Mouse (Mus musculus) heart, embryonic 13.5 days (tissue): Measurements from ENCODE around the gene Dync1li1. TPM values are rescaled to one million over a fixed set of nuclear protein-coding genes. Genes with fewer than 3 reads are reported as not detected.

Experiments used
- ATAC-seq: fragments of 200-750 bp; cut with Nextera tagmentation; 2 replicates; pipeline ENCODE4 v1.8.0; 2017; ENCODE audit warnings: moderate TSS enrichment; ENCODE audit not compliant: insufficient number of reproducible peaks, low FRiP score, low TSS enrichment; ENCODE audit errors: extremely low read depth
- H3K27ac ChIP-seq: fragments of 300-500 bp; sonication (generic); replicated peaks from 2 replicates; pipeline ENCODE4 v1.5.1; 2015; ENCODE audit warnings: moderate library complexity, mild to moderate bottlenecking, inconsistent platforms
- H3K27me3 ChIP-seq: fragments of 300-500 bp; sonication (generic); replicated peaks from 2 replicates; pipeline ENCODE4 v1.6.1; 2015; ENCODE audit warnings: mild to moderate bottlenecking, inconsistent platforms
- H3K36me3 ChIP-seq: fragments of 300-500 bp; sonication (generic); 2 replicates; pipeline ENCODE4 v1.6.1; 2015; ENCODE audit warnings: mild to moderate bottlenecking, inconsistent platforms
- H3K4me1 ChIP-seq: fragments of 300-500 bp; sonication (generic); 2 replicates; pipeline ENCODE4 v1.6.1; 2015; ENCODE audit warnings: inconsistent platforms
- H3K4me2 ChIP-seq: fragments of 300-500 bp; sonication (generic); 2 replicates; pipeline ENCODE4 v1.6.1; 2015; ENCODE audit warnings: inconsistent platforms, mild to moderate bottlenecking, moderate library complexity
- H3K4me3 ChIP-seq: fragments of 300-500 bp; sonication (generic); 2 replicates; pipeline ENCODE4 v1.5.1; 2015; ENCODE audit warnings: moderate library complexity, mild to moderate bottlenecking, inconsistent platforms
- H3K9ac ChIP-seq: fragments of 300-500 bp; sonication (generic); 2 replicates; pipeline ENCODE4 v1.6.1; 2015; ENCODE audit warnings: inconsistent platforms, mild to moderate bottlenecking, moderate library complexity
- H3K9me3 ChIP-seq: fragments of 300-500 bp; sonication (generic); 2 replicates; pipeline ENCODE4 v1.6.1; 2016; ENCODE audit warnings: inconsistent platforms
- WGBS: fragments of 180-500 bp; shearing (Covaris S2); methylation state at CpG from one replicate; pipeline ENCODE4 v1.1.7; 2015; ENCODE audit warnings: mixed read lengths; 5-methylcytosine and 5-hydroxymethylcytosine counted together
- polyA plus RNA-seq: library from polyadenylated mRNA; unstranded; fragments of >200 nt; fragmentation: Nextera tagmentation; extraction: Ambion mirVana; gene quantifications from 2 replicates; pipeline ENCODE4 v1.2.1, GENCODE M21; 2015

Dync1li1 gene
- polyA plus RNA-seq, 1 experiment from 2014 or later: 74.5 TPM

DNA sequence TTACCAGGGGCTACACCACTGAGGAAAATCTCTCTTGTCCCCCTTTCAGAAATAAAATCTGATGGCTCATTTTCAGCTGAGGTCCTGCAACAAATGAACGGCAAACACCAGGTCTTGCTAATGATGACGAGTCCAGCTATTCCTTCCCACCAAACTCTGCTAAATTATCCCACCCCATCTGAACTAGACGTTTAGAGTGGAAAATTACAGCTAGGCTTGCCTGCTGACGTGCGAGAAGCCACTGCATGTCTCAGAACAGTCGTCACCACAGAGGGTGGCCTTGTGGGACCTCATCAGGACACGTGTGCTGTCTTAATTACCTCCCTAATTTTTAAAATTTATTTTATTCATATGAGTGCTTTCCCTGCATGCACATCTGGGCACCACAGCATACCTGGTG is 83.0 kb downstream of the Dync1li1 start:
- H3K27ac ChIP-seq: no peak overlapping the region
- H3K9me3 ChIP-seq: no peaks in the 10 kb centered on the region
- H3K36me3 ChIP-seq: peaks cover 40% of the 10 kb centered on the region
- H3K27me3 ChIP-seq: no peaks in the 10 kb centered on the region
- no peak for ATAC-seq
- no peak overlapping the region for H3K9ac ChIP-seq
- peaks cover 35% of the 10 kb centered on the region for H3K4me1 ChIP-seq
- no peak overlapping the region for H3K4me2 ChIP-seq
- H3K4me3 ChIP-seq: no peak overlapping the region
- 74% methylated on average over 7 of the region's 7 CpGs for WGBS

Other genes with a start within 250 kb of the Dync1li1 start
- gene Ccr4, start 183.9 kb upstream of the Dync1li1 start, polyA plus RNA-seq: not detected in 2 replicates
- gene C130032M10Rik, start 173.1 kb upstream of the Dync1li1 start, polyA plus RNA-seq: 0.89 and 1.0 TPM in 2 replicates
- gene Trim71, start 124.4 kb upstream of the Dync1li1 start, polyA plus RNA-seq: 0.17 and 0.20 TPM in 2 replicates
- 35.1 and 36.4 TPM in 2 replicates for gene Cnot10, start 48.6 kb upstream of the Dync1li1 start, polyA plus RNA-seq
- gene Cmtm6, start 42.3 kb downstream of the Dync1li1 start, polyA plus RNA-seq: 34.6 and 37.5 TPM in 2 replicates
- 107 and 118 TPM in 2 replicates for gene Cmtm7, start 93.1 kb downstream of the Dync1li1 start, polyA plus RNA-seq
- gene Cmtm8, start 155.4 kb downstream of the Dync1li1 start, polyA plus RNA-seq: 14.3 and 16.4 TPM in 2 replicates
- gene Gpd1l, start 245.2 kb downstream of the Dync1li1 start, polyA plus RNA-seq: 13.5 and 14.8 TPM in 2 replicates